Mouse (Mus musculus): Measurements from ENCODE around the gene Tma7.

GRCm38 (mm10) chr9:109059136-109059903 is 23.1 kb downstream of the Tma7 start, which contains the start of gene Trex1:
- TF ChIP-seq GATA1 (IDR thresholded peaks at IDR 0.05; ENCODE audit: low read length) (no peak), TAL1 (IDR thresholded peaks at IDR 0.05; ENCODE audit: low read length) (no peak)

All from erythroblast, embryonic 14.5 days (primary cell).